Mouse (Mus musculus) spleen, adult 2 months (tissue): ENCODE measurements around the gene Rnf19b.

Source experiments
- CTCF ChIP-seq: fragments of 200-500 bp; IDR thresholded peaks from 2 replicates; pipeline ENCODE4 v1.5.1; 2011; ENCODE audit warnings: mild to moderate bottlenecking, inconsistent platforms; ENCODE audit not compliant: insufficient read depth, insufficient read length, insufficient replicate concordance; ENCODE audit errors: extremely low read depth
- POLR2A ChIP-seq: fragments of 200-500 bp; IDR thresholded peaks from 2 replicates; pipeline ENCODE4 v1.6.1; 2011; ENCODE audit warnings: low read depth, low read length, inconsistent platforms

GRCm38 (mm10) chr4:129050365-129050764 is 7.7 kb upstream of the Rnf19b start:
- TF ChIP-seq POLR2A (no peak), CTCF (no peak)
